Mouse (Mus musculus) spleen, adult 2 months (tissue): ENCODE results near the gene Chrnb1.

Source experiments
- CTCF ChIP-seq: fragments of 200-500 bp; IDR thresholded peaks from 2 replicates; pipeline ENCODE4 v1.5.1; 2011; ENCODE audit warnings: mild to moderate bottlenecking, inconsistent platforms; ENCODE audit not compliant: insufficient read depth, insufficient read length, insufficient replicate concordance; ENCODE audit errors: extremely low read depth
- POLR2A ChIP-seq: fragments of 200-500 bp; IDR thresholded peaks from 2 replicates; pipeline ENCODE4 v1.6.1; 2011; ENCODE audit warnings: low read depth, low read length, inconsistent platforms

DNA sequence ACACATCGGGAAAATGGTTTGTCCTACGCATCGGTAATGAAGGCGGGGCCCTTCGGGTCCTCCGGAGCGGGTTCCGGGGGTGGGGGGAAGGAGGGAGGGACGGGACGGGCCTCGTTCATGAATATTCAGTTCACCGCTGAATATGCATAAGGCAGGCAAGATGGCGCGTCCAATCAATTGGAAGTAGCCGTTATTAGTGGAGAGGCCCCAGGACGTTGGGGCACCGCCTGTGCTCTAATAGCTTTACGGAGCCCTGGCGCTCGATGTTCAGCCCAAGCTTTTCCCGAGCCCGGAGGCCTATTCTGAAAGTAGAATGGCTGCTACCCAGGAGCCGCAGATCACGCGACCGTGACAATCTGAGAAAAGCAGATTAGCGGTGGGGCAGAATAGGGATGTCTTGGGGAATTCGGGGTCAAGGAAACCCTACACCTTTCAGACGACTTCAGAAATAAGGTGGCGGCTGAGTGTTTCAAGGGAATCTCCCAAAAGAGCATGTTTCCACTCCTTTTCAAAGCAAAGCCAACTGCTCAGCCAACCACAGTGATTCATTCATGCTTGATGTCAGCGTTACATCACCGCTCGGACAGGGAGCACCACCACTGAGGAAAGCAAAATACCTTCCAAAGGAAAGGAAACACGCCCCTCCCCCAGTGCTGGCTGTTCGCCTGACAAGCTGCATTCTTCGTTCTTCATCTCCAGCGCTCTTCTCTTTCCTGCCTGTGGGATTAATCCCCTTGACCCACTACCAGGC, 36.6 kb downstream of the Chrnb1 start:
- TF ChIP-seq CTCF (no peak), POLR2A (no peak; the same call in 1 of the 2 replicates)
